Mouse (Mus musculus): Measurements from ENCODE around the gene Wdr26.

GRCm38 (mm10) chr1:181233734-181234133 lies 21.9 kb upstream of the Wdr26 start:
- no peak for TF ChIP-seq CTCF (IDR thresholded peaks at IDR 0.05; ENCODE audit: borderline replicate concordance, insufficient read depth, low read length)
- TF ChIP-seq POLR2A (IDR thresholded peaks at IDR 0.05; ENCODE audit: low read depth, low read length) = no peak
